Mouse (Mus musculus): ENCODE results near the gene Atp5g1. TPM values are rescaled to one million over a fixed set of nuclear protein-coding genes. Genes with fewer than 3 reads are reported as not detected.
"Not testable (repeated sequence)": the region's sequence is repeated elsewhere in the genome, so short reads cannot be mapped to it uniquely, and the experiment has no call there.

Atp5g1 gene
- polyA plus RNA-seq, 1 experiment, result 2,050 TPM

- Histone ChIP-seq H3K4me1 (ENCODE audit: control insufficient read depth, insufficient read depth, low read length) (no peaks in the 10 kb centered on the region), H3K4me3 (ENCODE audit: insufficient read depth, low read depth, low read length) (no peak overlapping the region), H3K27me3 (replicated peaks; ENCODE audit: control insufficient read depth, insufficient read depth, low read length) (no peaks in the 10 kb centered on the region), H3K27ac (ENCODE audit: insufficient read depth, low read depth, low read length) (no peak overlapping the region), H3K36me3 (ENCODE audit: control insufficient read depth, insufficient read depth, low read length) (no peaks in the 10 kb centered on the region)
- DNase-seq, result no peak
- WGBS, result 68% methylated on average over 2 of the region's 2 CpGs
- TF ChIP-seq CTCF (conservative IDR thresholded peaks at IDR 0.05; ENCODE audit: insufficient read depth, insufficient read length, low read depth, low read length), result no peak
- TF ChIP-seq POLR2A (IDR thresholded peaks at IDR 0.05; ENCODE audit: low read depth, low read length), result no peak
Measured at GRCm38 (mm10) chr11:96114077-96114476, 38.6 kb upstream of the Atp5g1 start.

GRCm38 (mm10) chr11:96111751-96112150, 36.3 kb upstream of the Atp5g1 start, which contains the start of gene Calcoco2:
Calcoco2 (minus strand) TSS chr11:96111964.
- Histone ChIP-seq H3K4me3 (ENCODE audit: insufficient read depth, low read depth, low read length) (no peak within 1 kb of the TSS), H3K4me1 (ENCODE audit: control insufficient read depth, insufficient read depth, low read length) (no peaks in the 10 kb centered on the region), H3K36me3 (ENCODE audit: control insufficient read depth, insufficient read depth, low read length) (no peaks in the 10 kb centered on the region), H3K27me3 (replicated peaks; ENCODE audit: control insufficient read depth, insufficient read depth, low read length) (no peaks in the 10 kb centered on the region), H3K27ac (ENCODE audit: insufficient read depth, low read depth, low read length) (no peak within 1 kb of the TSS)
- no peak for TF ChIP-seq CTCF (conservative IDR thresholded peaks at IDR 0.05; ENCODE audit: insufficient read depth, insufficient read length, low read depth, low read length)
- no peak for TF ChIP-seq POLR2A (IDR thresholded peaks at IDR 0.05; ENCODE audit: low read depth, low read length)
- DNase-seq, result no peak
- WGBS, result 59% methylated on average over 14 of the region's 14 CpGs

- DNase-seq; H3K27ac ChIP-seq (ENCODE audit: insufficient read depth, low read depth, low read length); H3K4me1 ChIP-seq (ENCODE audit: control insufficient read depth, insufficient read depth, low read length); H3K27me3 ChIP-seq (replicated peaks; ENCODE audit: control insufficient read depth, insufficient read depth, low read length); H3K36me3 ChIP-seq (ENCODE audit: control insufficient read depth, insufficient read depth, low read length); H3K4me3 ChIP-seq (ENCODE audit: insufficient read depth, low read depth, low read length): not testable (repeated sequence)
- 73% methylated on average over 2 of the region's 2 CpGs for WGBS
- TF ChIP-seq CTCF (conservative IDR thresholded peaks at IDR 0.05; ENCODE audit: insufficient read depth, insufficient read length, low read depth, low read length), result 0 out of 2 replicates have a peak, but pooled peaks have one; percentile 18
Measured at GRCm38 (mm10) chr11:96110950-96111349, 35.5 kb upstream of the Atp5g1 start.

GRCm38 (mm10) chr11:96108376-96108775, 32.9 kb upstream of the Atp5g1 start:
- Histone ChIP-seq H3K27ac (ENCODE audit: insufficient read depth, low read depth, low read length) (no peak overlapping the region), H3K27me3 (replicated peaks; ENCODE audit: control insufficient read depth, insufficient read depth, low read length) (no peaks in the 10 kb centered on the region), H3K36me3 (ENCODE audit: control insufficient read depth, insufficient read depth, low read length) (no peaks in the 10 kb centered on the region), H3K4me1 (ENCODE audit: control insufficient read depth, insufficient read depth, low read length) (no peaks in the 10 kb centered on the region), H3K4me3 (ENCODE audit: insufficient read depth, low read depth, low read length) (no peak overlapping the region)
- TF ChIP-seq POLR2A (IDR thresholded peaks at IDR 0.05; ENCODE audit: low read depth, low read length) (no peak), CTCF (conservative IDR thresholded peaks at IDR 0.05; ENCODE audit: insufficient read depth, insufficient read length, low read depth, low read length) (no peak)
- WGBS, result 60% methylated on average over 1 of the region's 1 CpGs
- no peak for DNase-seq

- Histone ChIP-seq H3K4me1 (ENCODE audit: control insufficient read depth, insufficient read depth, low read length) (no peaks in the 10 kb centered on the region), H3K36me3 (ENCODE audit: control insufficient read depth, insufficient read depth, low read length) (no peaks in the 10 kb centered on the region), H3K27ac (ENCODE audit: insufficient read depth, low read depth, low read length) (no peak overlapping the region), H3K4me3 (ENCODE audit: insufficient read depth, low read depth, low read length) (no peak overlapping the region), H3K27me3 (replicated peaks; ENCODE audit: control insufficient read depth, insufficient read depth, low read length) (no peaks in the 10 kb centered on the region)
- DNase-seq, result peak; percentile 50
- TF ChIP-seq CTCF (conservative IDR thresholded peaks at IDR 0.05; ENCODE audit: insufficient read depth, insufficient read length, low read depth, low read length), result peak; percentile 98; the same call in 1 of the 2 replicates
- TF ChIP-seq POLR2A (IDR thresholded peaks at IDR 0.05; ENCODE audit: low read depth, low read length), result no peak
- 6% methylated on average over 3 of the region's 3 CpGs for WGBS
Measured at GRCm38 (mm10) chr11:96093361-96093760, 17.9 kb upstream of the Atp5g1 start.

- 30% methylated on average over 7 of the region's 7 CpGs for WGBS
- Histone ChIP-seq H3K27me3 (replicated peaks; ENCODE audit: control insufficient read depth, insufficient read depth, low read length) (no peaks in the 10 kb centered on the region), H3K36me3 (ENCODE audit: control insufficient read depth, insufficient read depth, low read length) (no peaks in the 10 kb centered on the region), H3K4me1 (ENCODE audit: control insufficient read depth, insufficient read depth, low read length) (no peaks in the 10 kb centered on the region), H3K4me3 (ENCODE audit: insufficient read depth, low read depth, low read length) (no peak overlapping the region), H3K27ac (ENCODE audit: insufficient read depth, low read depth, low read length) (no peak overlapping the region)
- TF ChIP-seq POLR2A (IDR thresholded peaks at IDR 0.05; ENCODE audit: low read depth, low read length) (no peak), CTCF (conservative IDR thresholded peaks at IDR 0.05; ENCODE audit: insufficient read depth, insufficient read length, low read depth, low read length) (no peak)
- DNase-seq, result peak; percentile 27
Measured at GRCm38 (mm10) chr11:96092674-96093291, 17.3 kb upstream of the Atp5g1 start.

GRCm38 (mm10) chr11:96091073-96091472, 15.6 kb upstream of the Atp5g1 start:
- peak; percentile 45 for TF ChIP-seq CTCF (conservative IDR thresholded peaks at IDR 0.05; ENCODE audit: insufficient read depth, insufficient read length, low read depth, low read length)
- TF ChIP-seq POLR2A (IDR thresholded peaks at IDR 0.05; ENCODE audit: low read depth, low read length), result no peak
- Histone ChIP-seq H3K27me3 (replicated peaks; ENCODE audit: control insufficient read depth, insufficient read depth, low read length) (no peaks in the 10 kb centered on the region), H3K36me3 (ENCODE audit: control insufficient read depth, insufficient read depth, low read length) (no peaks in the 10 kb centered on the region), H3K27ac (ENCODE audit: insufficient read depth, low read depth, low read length) (no peak overlapping the region), H3K4me1 (ENCODE audit: control insufficient read depth, insufficient read depth, low read length) (no peaks in the 10 kb centered on the region), H3K4me3 (ENCODE audit: insufficient read depth, low read depth, low read length) (no peak overlapping the region)
- peak; percentile 51 for DNase-seq
- 79% methylated on average over 2 of the region's 2 CpGs for WGBS

Data from kidney, adult 2 months (tissue).